Mouse (Mus musculus) bone marrow macrophage, adult 2 months (primary cell): ENCODE data around the gene Tmco4.

ENCODE experiments used
- CTCF ChIP-seq: IDR thresholded peaks from 2 replicates; pipeline ENCODE4 v1.5.1; 2012; ENCODE audit warnings: low read depth, mild to moderate bottlenecking, low read length, moderate library complexity
- POLR2A ChIP-seq: IDR thresholded peaks from 2 replicates; pipeline ENCODE4 v1.6.1; 2012; ENCODE audit warnings: mild to moderate bottlenecking, low read depth, low read length, borderline replicate concordance

DNA sequence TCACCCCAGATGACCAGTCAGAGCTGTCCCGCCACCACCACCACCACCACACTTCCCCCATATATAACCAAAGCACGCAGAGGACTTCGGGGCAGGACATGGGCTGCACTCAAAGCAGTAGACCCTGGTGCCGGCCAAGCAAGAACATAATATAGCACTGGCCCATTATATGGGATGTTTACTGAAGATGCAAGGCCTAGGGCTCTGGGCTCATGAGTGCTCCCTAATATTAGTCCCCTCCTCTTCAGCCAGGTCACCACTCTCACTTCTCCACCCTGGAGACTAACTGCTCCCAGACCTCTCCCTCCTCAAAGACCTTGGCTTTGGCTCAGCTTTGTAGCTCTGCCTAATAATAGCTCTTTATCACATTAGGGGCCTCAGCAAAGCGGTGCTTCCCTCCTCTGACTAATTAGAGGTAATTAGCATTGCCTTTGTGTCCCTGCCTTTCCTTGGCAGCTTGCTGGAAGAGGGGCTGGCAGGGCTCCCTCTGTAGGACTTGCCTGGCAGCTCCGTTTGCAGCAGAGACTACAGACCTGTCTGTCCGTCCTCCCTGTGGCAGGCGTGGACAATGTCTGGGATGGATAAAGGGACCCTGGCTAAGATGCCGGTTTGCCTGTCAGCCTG is 81.7 kb downstream of the Tmco4 start:
- TF ChIP-seq CTCF, result no peak
- no peak for TF ChIP-seq POLR2A
